Mouse (Mus musculus) stomach, postnatal 0 days (tissue): ENCODE measurements around the gene Olfr97. TPM values are rescaled to one million over a fixed set of nuclear protein-coding genes. Genes with fewer than 3 reads are reported as not detected.

Source experiments
- ATAC-seq: fragments of 200-750 bp; cut with Nextera tagmentation; 2 replicates; pipeline ENCODE4 v1.8.0; 2017; ENCODE audit not compliant: low FRiP score, low TSS enrichment
- DNase-seq: peaks from one replicate; pipeline ENCODE4 v3.0.0-alpha.2; 2016; ENCODE audit warnings: low spot score
- H3K27ac ChIP-seq: fragments of 300-500 bp; sonication (generic); replicated peaks from 2 replicates; pipeline ENCODE4 v1.5.1; 2014; ENCODE audit warnings: mild to moderate bottlenecking, control low read depth
- H3K27me3 ChIP-seq: fragments of 300-500 bp; sonication (generic); 2 replicates; pipeline ENCODE4 v1.6.1; 2014; ENCODE audit warnings: low read length; ENCODE audit not compliant: control insufficient read depth, insufficient read depth
- H3K36me3 ChIP-seq: fragments of 300-500 bp; sonication (generic); 2 replicates; pipeline ENCODE4 v1.6.1; 2014; ENCODE audit warnings: low read length, mixed read lengths; ENCODE audit not compliant: control insufficient read depth, insufficient read depth
- H3K4me1 ChIP-seq: fragments of 300-500 bp; sonication (generic); replicated peaks from 2 replicates; pipeline ENCODE4 v1.6.1; 2014; ENCODE audit warnings: antibody characterized with exemption; ENCODE audit not compliant: control insufficient read depth, insufficient read depth
- H3K4me2 ChIP-seq: fragments of 300-500 bp; sonication (generic); replicated peaks from 2 replicates; pipeline ENCODE4 v1.6.1; 2014; ENCODE audit warnings: low read depth, mild to moderate bottlenecking, control low read depth, moderate library complexity
- H3K4me3 ChIP-seq: fragments of 300-500 bp; sonication (generic); 2 replicates; pipeline ENCODE4 v1.5.1; 2014; ENCODE audit warnings: low read depth, low read length, control low read depth
- H3K9ac ChIP-seq: fragments of 300-500 bp; sonication (generic); 2 replicates; pipeline ENCODE4 v1.6.1; 2014; ENCODE audit warnings: mild to moderate bottlenecking, low read length, control low read depth, mixed read lengths
- H3K9me3 ChIP-seq: fragments of 300-500 bp; sonication (generic); 2 replicates; pipeline ENCODE4 v1.6.1; 2016; ENCODE audit warnings: low read length; ENCODE audit not compliant: control insufficient read depth
- CTCF ChIP-seq: IDR thresholded peaks from 2 replicates; pipeline ENCODE4 v1.5.1; 2016; ENCODE audit warnings: antibody characterized with exemption, low read depth, mild to moderate bottlenecking, moderate library complexity
- EP300 ChIP-seq: optimal IDR thresholded peaks from 2 replicates; pipeline ENCODE3; 2016; ENCODE audit warnings: antibody characterized with exemption
- WGBS: fragments of 180-500 bp; shearing (Covaris S2); extraction: QIAGEN DNeasy Blood & Tissue Kit; methylation state at CpG from one replicate; pipeline ENCODE4 v1.1.7; 2014; 5-methylcytosine and 5-hydroxymethylcytosine counted together
- polyA plus RNA-seq: library from polyadenylated mRNA; unstranded; fragments of >200 nt; fragmentation: Nextera tagmentation; extraction: Ambion mirVana; gene quantifications from 2 replicates; pipeline ENCODE4 v1.2.1, GENCODE M21; 2015

The Olfr97 gene
- polyA plus RNA-seq, 1 experiment from 2014 or later: not detected

DNA sequence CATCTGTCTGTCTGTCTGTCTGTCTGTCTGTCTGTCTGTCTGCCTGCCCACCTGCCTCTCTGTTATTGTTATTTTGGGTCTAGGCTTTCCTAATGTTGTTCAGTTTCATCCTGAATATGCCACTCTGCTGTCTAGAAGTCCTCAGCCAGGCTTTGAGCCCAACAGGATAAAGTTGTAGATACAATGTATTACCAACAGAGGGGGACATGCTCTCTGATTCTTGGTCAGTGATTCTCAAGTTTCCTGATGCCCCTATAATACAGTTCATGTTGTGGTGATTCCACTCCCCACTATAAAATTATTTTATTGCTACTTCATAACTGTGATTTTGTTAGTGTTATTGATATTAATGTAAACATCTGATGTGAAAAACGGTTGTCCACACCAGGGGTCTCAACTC lies 15.3 kb downstream of the Olfr97 start:
- ATAC-seq (no peak), DNase-seq (no peak)
- 23% methylated on average over 1 of the region's 1 CpGs for WGBS
- H3K9me3 ChIP-seq: no peaks in the 10 kb centered on the region
- TF ChIP-seq CTCF (peak; percentile 64), EP300 (no peak)
- no peak overlapping the region for H3K9ac ChIP-seq
- H3K4me3 ChIP-seq: no peak overlapping the region
- H3K4me1 ChIP-seq: no peaks in the 10 kb centered on the region
- H3K4me2 ChIP-seq: no peak overlapping the region
- H3K27ac ChIP-seq: no peak overlapping the region
- H3K27me3 ChIP-seq: no peaks in the 10 kb centered on the region
- H3K36me3 ChIP-seq: no peaks in the 10 kb centered on the region

- H3K9ac ChIP-seq: no peak within 1 kb of the TSS
- no peak within 1 kb of the TSS for H3K4me3 ChIP-seq
- H3K4me2 ChIP-seq: no peak within 1 kb of the TSS
- no peaks in the 10 kb centered on the region for H3K36me3 ChIP-seq
- no peak within 1 kb of the TSS for H3K27ac ChIP-seq
- WGBS: 51% methylated on average over 4 of the region's 4 CpGs
- H3K27me3 ChIP-seq: no peaks in the 10 kb centered on the region
- TF ChIP-seq EP300 (no peak), CTCF (no peak)
- no peaks in the 10 kb centered on the region for H3K4me1 ChIP-seq
- no peaks in the 10 kb centered on the region for H3K9me3 ChIP-seq
- ATAC-seq: no peak
- DNase-seq: no peak
Measured at GRCm38 (mm10) chr17:37219846-37220245, 17.3 kb downstream of the Olfr97 start, which contains the start of gene Olfr96. TSS of gene Olfr96 (plus strand) at chr17:37220146.

- TF ChIP-seq EP300: no peak
- TF ChIP-seq CTCF: no peak
- H3K9ac ChIP-seq: no peak overlapping the region
- H3K36me3 ChIP-seq: no peaks in the 10 kb centered on the region
- ATAC-seq: no peak
- 61% methylated on average over 3 of the region's 3 CpGs for WGBS
- no peak overlapping the region for H3K27ac ChIP-seq
- H3K27me3 ChIP-seq: no peaks in the 10 kb centered on the region
- no peaks in the 10 kb centered on the region for H3K9me3 ChIP-seq
- no peaks in the 10 kb centered on the region for H3K4me1 ChIP-seq
- no peak for DNase-seq
- no peak overlapping the region for H3K4me2 ChIP-seq
- no peak overlapping the region for H3K4me3 ChIP-seq
Measured at GRCm38 (mm10) chr17:37218486-37218885, 18.6 kb downstream of the Olfr97 start.

DNA sequence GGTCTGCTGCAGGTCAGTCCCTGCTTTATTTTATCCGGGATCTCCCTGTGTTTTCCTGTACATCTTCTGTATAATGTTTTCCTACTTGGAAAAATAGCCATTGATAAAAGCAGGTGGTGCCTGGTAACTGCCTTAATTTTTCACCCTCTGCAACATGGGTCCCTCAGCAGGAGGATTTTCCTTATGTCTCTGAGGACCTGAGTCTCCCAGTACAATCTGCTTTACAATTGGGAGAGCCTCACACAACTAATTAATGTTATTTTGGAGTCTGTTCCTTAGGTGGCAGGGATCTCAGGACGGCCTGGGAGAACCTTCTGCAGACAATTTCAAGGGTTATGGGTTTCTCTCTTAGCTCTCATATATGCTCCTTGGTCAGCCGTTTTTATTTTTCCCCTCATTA lies 24.1 kb downstream of the Olfr97 start, which contains the start of gene Olfr95:
Olfr95 (minus strand) TSS at position 101 of the 400 bp plus-strand sequence.
- H3K4me1 ChIP-seq: no peaks in the 10 kb centered on the region
- ATAC-seq: no peak
- DNase-seq: no peak
- WGBS: 76% methylated on average over 3 of the region's 3 CpGs
- no peak within 1 kb of the TSS for H3K9ac ChIP-seq
- no peak within 1 kb of the TSS for H3K27ac ChIP-seq
- no peaks in the 10 kb centered on the region for H3K36me3 ChIP-seq
- no peak within 1 kb of the TSS for H3K4me2 ChIP-seq
- no peak for TF ChIP-seq EP300
- no peak for TF ChIP-seq CTCF
- H3K4me3 ChIP-seq: no peak within 1 kb of the TSS
- H3K9me3 ChIP-seq: no peaks in the 10 kb centered on the region
- no peaks in the 10 kb centered on the region; the same call in 1 of the 2 replicates for H3K27me3 ChIP-seq

DNA sequence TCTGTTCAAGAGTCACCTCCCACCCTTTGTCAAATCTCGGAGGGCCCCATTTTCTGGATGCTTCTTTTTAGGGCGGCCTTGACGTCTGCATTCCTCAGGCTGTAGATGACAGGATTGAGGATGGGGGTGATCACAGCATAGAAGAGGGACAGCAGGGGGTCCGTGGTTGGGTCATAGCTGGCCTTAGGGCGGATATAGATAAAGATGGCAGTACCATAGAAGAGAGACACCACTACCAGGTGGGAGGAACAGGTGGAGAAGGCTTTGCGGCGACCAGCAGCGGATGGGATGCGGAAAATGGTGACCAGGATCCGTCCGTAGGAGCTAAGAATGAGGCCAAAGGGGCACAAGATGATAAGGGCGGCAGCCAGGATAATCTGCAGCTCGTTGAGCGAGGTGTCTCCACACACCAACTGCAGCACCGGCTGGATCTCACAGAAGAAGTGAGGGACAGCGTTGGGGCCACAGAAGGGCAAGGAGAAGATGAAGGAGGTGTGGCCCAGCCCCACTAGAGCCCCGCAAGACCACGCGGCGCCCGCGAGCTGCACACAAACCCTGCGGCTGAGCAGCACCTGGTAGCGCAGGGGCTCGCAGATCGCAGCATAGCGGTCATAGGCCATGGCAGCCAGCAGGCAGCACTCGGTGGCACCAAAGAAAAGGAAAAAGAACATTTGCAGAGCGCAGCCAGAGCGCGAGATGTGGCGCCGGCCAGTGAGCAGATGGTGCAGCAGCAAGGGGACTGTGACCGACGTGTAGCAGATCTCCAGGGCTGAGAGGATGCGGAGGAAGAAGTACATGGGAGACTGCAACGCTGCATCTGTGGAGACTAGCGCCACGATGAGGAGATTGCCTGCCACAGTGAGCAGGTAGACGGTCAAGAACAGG lies 26.0 kb downstream of the Olfr97 start:
- TF ChIP-seq EP300 (no peak), CTCF (no peak)
- Histone ChIP-seq H3K9me3 (no peaks in the 10 kb centered on the region), H3K27ac (no peak overlapping the region), H3K4me2 (no peak overlapping the region), H3K27me3 (no peaks in the 10 kb centered on the region; the same call in 1 of the 2 replicates), H3K9ac (no peak overlapping the region), H3K4me3 (no peak overlapping the region), H3K36me3 (no peaks in the 10 kb centered on the region), H3K4me1 (no peaks in the 10 kb centered on the region)
- ATAC-seq (no peak), DNase-seq (no peak)
- 18% methylated on average over 40 of the region's 40 CpGs for WGBS

DNA sequence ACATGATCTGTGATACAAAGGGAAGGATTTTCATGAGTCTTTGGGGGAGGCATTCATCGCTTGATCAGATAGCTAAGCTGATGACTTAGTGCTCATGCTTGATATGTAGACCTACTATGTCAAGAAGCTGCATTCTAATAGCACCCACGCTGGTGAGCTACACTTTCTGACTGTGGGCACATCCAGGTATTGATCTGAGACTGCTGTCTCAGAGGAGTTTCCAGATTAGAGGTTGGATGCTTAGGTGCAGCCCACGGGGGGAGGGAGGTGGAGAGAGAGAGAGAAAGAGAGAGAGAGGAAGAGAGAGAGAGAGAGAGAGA lies 33.3 kb downstream of the Olfr97 start:
- Histone ChIP-seq H3K27me3 (no peaks in the 10 kb centered on the region), H3K4me1 (no peaks in the 10 kb centered on the region), H3K9me3 (no peaks in the 10 kb centered on the region), H3K4me2 (no peak overlapping the region), H3K9ac (no peak overlapping the region), H3K27ac (no peak overlapping the region), H3K4me3 (no peak overlapping the region), H3K36me3 (no peaks in the 10 kb centered on the region)
- ATAC-seq: 0 out of 2 replicates have a peak, but pooled peaks have one; percentile 12
- 25% methylated on average over 3 of the region's 3 CpGs for WGBS
- no peak for DNase-seq
- TF ChIP-seq EP300 (no peak), CTCF (no peak)
